Mouse (Mus musculus) thymus, adult 2 months (tissue): ENCODE data around the gene Nono. TPM values are rescaled to one million over a fixed set of nuclear protein-coding genes. Genes with fewer than 3 reads are reported as not detected.

Experiments used
- DNase-seq: peaks from one replicate; pipeline ENCODE4 v3.0.0; 2021
- H3K27ac ChIP-seq: fragments of 200-500 bp; 2 replicates; pipeline ENCODE4 v1.5.1; 2012; ENCODE audit warnings: low read length, control low read depth; ENCODE audit not compliant: control insufficient read depth, insufficient read depth
- H3K27me3 ChIP-seq: fragments of 200-500 bp; 2 replicates; pipeline ENCODE4 v1.6.1; 2012; ENCODE audit warnings: mild to moderate bottlenecking, low read length, moderate library complexity, mixed read lengths; ENCODE audit not compliant: control insufficient read depth, insufficient read depth
- H3K36me3 ChIP-seq: fragments of 200-500 bp; 2 replicates; pipeline ENCODE4 v1.6.1; 2012; ENCODE audit warnings: mild to moderate bottlenecking, low read length, moderate library complexity; ENCODE audit not compliant: control insufficient read depth, insufficient read depth
- H3K4me1 ChIP-seq: fragments of 200-500 bp; replicated peaks from 2 replicates; pipeline ENCODE4 v1.6.1; 2012; ENCODE audit warnings: low read length; ENCODE audit not compliant: control insufficient read depth, insufficient read depth
- H3K4me3 ChIP-seq: fragments of 200-500 bp; 2 replicates; pipeline ENCODE4 v1.5.1; 2012; ENCODE audit warnings: mild to moderate bottlenecking, low read length, control low read depth, moderate library complexity; ENCODE audit not compliant: control insufficient read depth, insufficient read depth
- CTCF ChIP-seq: fragments of 200-500 bp; IDR thresholded peaks from 2 replicates; pipeline ENCODE4 v1.5.1; 2012; ENCODE audit warnings: mild to moderate bottlenecking, control low read depth, low read length, moderate library complexity, borderline replicate concordance; ENCODE audit not compliant: control insufficient read depth, poor library complexity, insufficient read depth; ENCODE audit errors: extremely low read depth
- POLR2A ChIP-seq: fragments of 200-500 bp; IDR thresholded peaks from 2 replicates; pipeline ENCODE4 v1.6.1; 2012; ENCODE audit warnings: mild to moderate bottlenecking, low read length, control low read depth, moderate library complexity; ENCODE audit not compliant: control insufficient read depth, poor library complexity, insufficient read depth; ENCODE audit errors: extremely low read depth
- WGBS: fragments of 180-500 bp; shearing (Covaris S2); methylation state at CpG from one replicate; pipeline ENCODE4 v1.1.7; 2018; 5-methylcytosine and 5-hydroxymethylcytosine counted together
- polyA plus RNA-seq: library from polyadenylated mRNA; depleted of rRNA; stranded (reverse); fragments of >200 nt; gene quantifications from 2 replicates; pipeline ENCODE4 v1.2.3, GENCODE M21; 2012; rRNA removed

The Nono gene
- polyA plus RNA-seq, result 255 and 269 TPM in 2 replicates

- DNase-seq, result peak; percentile 84
- Histone ChIP-seq H3K36me3 (peaks cover 8% of the 10 kb centered on the region; the same call in 1 of the 2 replicates), H3K4me1 (no peaks in the 10 kb centered on the region; the same call in 1 of the 2 replicates), H3K27me3 (no peaks in the 10 kb centered on the region), H3K4me3 (peak within 1 kb of the TSS; percentile 88), H3K27ac (peak within 1 kb of the TSS; percentile 96)
- WGBS, result under 1% methylated on average over 49 of the region's 51 CpGs
- TF ChIP-seq CTCF (no peak), POLR2A (peak; percentile 73)
These were observed at the start of gene Nono for GRCm38 (mm10) chrX:101429142-101429949. Gene Nono (plus strand): TSS chrX:101429318.

GRCm38 (mm10) chrX:101379744-101380143 is 49.4 kb upstream of the Nono start:
- WGBS, result 88% methylated on average over 1 of the region's 1 CpGs
- H3K27ac ChIP-seq, result no peak overlapping the region
- H3K27me3 ChIP-seq, result no peaks in the 10 kb centered on the region
- DNase-seq, result no peak
- H3K4me1 ChIP-seq, result peaks cover 5% of the 10 kb centered on the region
- H3K4me3 ChIP-seq, result no peak overlapping the region
- TF ChIP-seq CTCF (no peak), POLR2A (no peak)
- H3K36me3 ChIP-seq, result no peaks in the 10 kb centered on the region

GRCm38 (mm10) chrX:101383455-101383854 is 45.7 kb upstream of the Nono start:
- H3K4me3 ChIP-seq, result no peak overlapping the region
- H3K4me1 ChIP-seq, result peaks cover 7% of the 10 kb centered on the region
- TF ChIP-seq POLR2A, result no peak
- TF ChIP-seq CTCF, result no peak
- H3K36me3 ChIP-seq, result no peaks in the 10 kb centered on the region
- no peaks in the 10 kb centered on the region for H3K27me3 ChIP-seq
- no peak for DNase-seq
- H3K27ac ChIP-seq, result no peak overlapping the region
- WGBS, result 68% methylated on average over 18 of the region's 18 CpGs

- Histone ChIP-seq H3K4me1 (peaks cover 7% of the 10 kb centered on the region), H3K36me3 (no peaks in the 10 kb centered on the region), H3K4me3 (peak overlapping the region; percentile 19; the same call in 1 of the 2 replicates), H3K27me3 (no peaks in the 10 kb centered on the region), H3K27ac (no peak overlapping the region)
- no peak for TF ChIP-seq POLR2A
- TF ChIP-seq CTCF, result no peak
- WGBS, result 7% methylated on average over 32 of the region's 32 CpGs
- DNase-seq, result no peak
These were observed 44.5 kb upstream of the Nono start for GRCm38 (mm10) chrX:101384439-101385137.

- H3K27ac ChIP-seq, result no peak overlapping the region
- H3K36me3 ChIP-seq, result no peaks in the 10 kb centered on the region
- WGBS, result 86% methylated on average over 4 of the region's 4 CpGs
- H3K4me1 ChIP-seq, result peaks cover 7% of the 10 kb centered on the region
- no peak for DNase-seq
- no peaks in the 10 kb centered on the region for H3K27me3 ChIP-seq
- TF ChIP-seq CTCF (no peak), POLR2A (no peak)
- no peak overlapping the region for H3K4me3 ChIP-seq
These were observed 42.9 kb upstream of the Nono start for GRCm38 (mm10) chrX:101386222-101386621.

- TF ChIP-seq POLR2A (no peak), CTCF (no peak)
- no peak for DNase-seq
- H3K36me3 ChIP-seq, result no peaks in the 10 kb centered on the region
- peaks cover 7% of the 10 kb centered on the region for H3K4me1 ChIP-seq
- no peaks in the 10 kb centered on the region for H3K27me3 ChIP-seq
- H3K27ac ChIP-seq, result no peak overlapping the region
- WGBS, result 94% methylated on average over 5 of the region's 5 CpGs
- no peak overlapping the region for H3K4me3 ChIP-seq
These were observed 40.1 kb upstream of the Nono start for GRCm38 (mm10) chrX:101388866-101389537.
